Mouse (Mus musculus) thymus, adult 18-20 months (tissue): ENCODE measurements around the gene Ulk4.
"Not testable (repeated sequence)": the region's sequence is repeated elsewhere in the genome, so short reads cannot be mapped to it uniquely, and the experiment has no call there.

Experiments used
- DNase-seq, 2 experiments: peaks; one replicate each; pipeline ENCODE4 v3.0.0; 2022; ENCODE audit warnings: mixed read lengths in 2 of 2

The Ulk4 gene

DNA sequence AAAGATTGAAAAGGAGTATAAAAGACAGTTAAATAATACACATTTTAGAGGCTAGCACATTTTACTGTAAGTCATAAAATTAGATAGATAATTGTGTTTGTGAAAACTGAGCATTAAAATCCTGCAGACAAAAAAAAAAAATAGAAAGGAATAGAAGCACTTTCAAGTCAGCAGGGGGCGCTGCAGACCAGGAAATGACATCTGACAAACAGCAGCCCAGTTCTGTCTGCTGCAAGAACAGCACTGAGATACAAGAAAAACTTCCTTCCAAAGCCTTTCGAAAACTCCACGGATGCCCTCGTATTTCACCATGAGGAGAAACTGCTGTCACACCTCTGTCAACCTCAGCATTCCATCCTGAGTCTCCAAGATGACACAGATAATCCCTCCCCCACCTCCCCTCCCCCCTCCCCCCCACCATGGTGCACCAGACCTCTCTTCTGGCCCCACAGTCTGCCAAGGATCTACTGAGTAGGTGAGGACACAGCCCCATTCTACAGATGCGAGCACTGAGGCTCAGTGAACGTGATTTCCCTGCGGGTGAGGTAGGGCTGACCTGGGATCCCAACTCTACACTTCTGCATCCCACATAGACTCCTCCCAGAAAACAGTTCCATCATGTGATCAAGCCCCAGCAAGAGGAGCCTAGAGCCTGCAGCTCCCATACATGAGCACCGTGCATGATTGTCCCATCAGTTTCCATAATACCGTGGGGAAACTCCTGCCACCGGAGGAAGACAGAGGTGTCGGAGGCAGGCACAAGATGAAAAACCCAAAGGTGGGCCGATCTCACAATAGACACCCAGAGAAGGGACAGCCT lies 28.8 kb downstream of the Ulk4 start:
- peak; percentile 33 to 40 for DNase-seq

DNA sequence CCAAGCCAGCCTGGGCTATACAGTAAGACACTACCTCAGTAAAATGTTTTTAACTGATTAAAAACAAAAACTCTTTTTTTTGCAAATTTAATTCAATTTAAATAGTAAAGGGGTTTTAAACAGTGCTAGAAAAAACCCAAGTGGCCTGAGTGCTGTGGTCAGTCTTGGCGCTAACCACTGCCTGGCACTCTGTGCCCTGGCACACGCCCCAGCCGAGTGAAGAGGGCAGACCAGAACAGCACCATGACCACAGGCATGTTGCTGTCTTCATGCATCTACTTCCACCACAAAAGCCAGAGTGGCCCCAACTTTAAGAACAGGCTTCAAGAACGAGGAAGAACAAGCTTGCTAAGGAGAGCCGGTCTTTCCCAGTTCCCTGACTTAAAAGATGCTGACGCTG lies 29.9 kb downstream of the Ulk4 start:
- no peak for DNase-seq

DNA sequence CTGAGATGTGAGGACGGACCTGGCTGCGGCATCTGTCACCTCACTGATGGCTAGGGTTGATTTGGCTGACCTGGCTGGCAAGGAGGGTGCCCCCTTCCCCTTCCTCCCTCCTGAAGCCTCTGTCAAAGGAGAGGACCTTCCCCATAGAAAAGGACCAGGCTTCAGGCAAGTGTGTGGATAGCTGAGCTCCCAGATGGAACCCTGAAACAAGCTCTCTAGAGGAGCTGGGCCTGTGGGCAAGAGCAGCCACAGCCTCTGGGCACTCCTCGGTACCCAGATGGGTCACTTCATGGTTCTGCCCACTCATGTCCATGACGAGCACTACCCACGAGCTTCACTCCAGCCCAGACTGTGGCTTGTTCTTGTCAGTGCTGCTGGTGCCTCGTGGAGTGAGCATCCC lies 34.7 kb downstream of the Ulk4 start:
- no peak for DNase-seq

DNA sequence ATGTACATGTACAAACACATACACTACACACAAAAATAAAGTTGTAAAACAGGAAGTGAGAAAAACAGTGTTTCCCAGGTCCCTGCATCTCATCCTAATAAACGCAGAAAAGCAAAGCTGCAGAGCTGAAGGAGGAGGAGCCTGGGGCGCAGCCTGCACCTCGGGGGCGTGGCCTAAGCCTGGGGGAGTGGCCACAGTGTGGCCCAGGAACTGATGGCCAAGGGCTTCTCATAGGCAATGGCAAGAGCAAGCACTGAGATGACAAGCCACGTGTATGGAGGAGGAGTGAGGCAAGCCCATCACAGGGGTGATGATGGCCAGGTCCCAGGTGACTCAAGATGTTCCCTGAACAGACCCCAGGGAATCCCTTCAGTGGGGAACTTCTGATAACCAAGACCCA lies 35.2 kb downstream of the Ulk4 start:
- no peak for DNase-seq

DNA sequence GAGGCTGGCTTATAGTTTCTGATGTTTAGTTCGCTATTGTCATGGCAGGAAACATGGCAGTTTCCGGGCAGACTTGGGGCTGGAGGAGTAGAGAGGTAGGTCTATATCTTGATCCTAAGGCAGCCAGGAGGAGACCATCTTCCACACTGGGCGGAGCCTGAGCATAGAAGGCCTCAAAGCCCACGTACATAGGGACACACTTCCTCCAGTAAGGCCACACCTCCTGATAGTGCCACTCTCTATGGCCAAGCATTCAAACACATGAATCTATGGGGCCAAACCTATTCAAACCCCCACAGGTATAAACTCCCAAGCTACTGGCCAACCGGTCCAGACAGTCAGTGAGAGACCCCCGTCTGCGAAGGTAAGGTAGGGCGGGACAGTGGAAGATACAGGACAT lies 35.6 kb downstream of the Ulk4 start:
- DNase-seq = no peak

- not testable (repeated sequence) for DNase-seq
These were observed 36.8 kb downstream of the Ulk4 start for GRCm38 (mm10) chr9:121240242-121240641.

DNA sequence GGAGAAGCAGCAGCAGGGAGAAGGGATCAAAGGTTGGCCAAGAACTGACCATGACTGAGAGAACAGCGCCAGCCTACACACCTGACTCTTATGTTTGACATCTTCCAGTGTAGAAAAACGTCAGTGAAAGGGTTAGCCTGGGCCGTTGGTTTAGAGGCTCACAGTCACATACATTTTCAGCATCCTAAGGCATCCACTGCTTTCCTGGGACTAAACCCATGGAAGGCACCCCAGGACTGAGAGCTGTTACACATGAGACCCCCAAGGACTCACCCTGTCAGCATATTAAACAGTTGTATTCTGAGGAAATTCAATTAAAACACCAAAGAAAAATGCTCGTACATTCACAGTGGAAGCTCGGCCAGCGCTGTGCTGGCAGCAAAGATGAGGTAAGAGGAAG lies 37.4 kb downstream of the Ulk4 start:
- no peak for DNase-seq

GRCm38 (mm10) chr9:121218636-121219035 lies 58.4 kb downstream of the Ulk4 start:
- DNase-seq = no peak

- no peak for DNase-seq
These were observed 58.8 kb downstream of the Ulk4 start for GRCm38 (mm10) chr9:121218230-121218629.

GRCm38 (mm10) chr9:121217742-121218141 lies 59.3 kb downstream of the Ulk4 start:
- no peak for DNase-seq

- no peak for DNase-seq
These were observed 60.3 kb downstream of the Ulk4 start for GRCm38 (mm10) chr9:121216536-121217320.

DNA sequence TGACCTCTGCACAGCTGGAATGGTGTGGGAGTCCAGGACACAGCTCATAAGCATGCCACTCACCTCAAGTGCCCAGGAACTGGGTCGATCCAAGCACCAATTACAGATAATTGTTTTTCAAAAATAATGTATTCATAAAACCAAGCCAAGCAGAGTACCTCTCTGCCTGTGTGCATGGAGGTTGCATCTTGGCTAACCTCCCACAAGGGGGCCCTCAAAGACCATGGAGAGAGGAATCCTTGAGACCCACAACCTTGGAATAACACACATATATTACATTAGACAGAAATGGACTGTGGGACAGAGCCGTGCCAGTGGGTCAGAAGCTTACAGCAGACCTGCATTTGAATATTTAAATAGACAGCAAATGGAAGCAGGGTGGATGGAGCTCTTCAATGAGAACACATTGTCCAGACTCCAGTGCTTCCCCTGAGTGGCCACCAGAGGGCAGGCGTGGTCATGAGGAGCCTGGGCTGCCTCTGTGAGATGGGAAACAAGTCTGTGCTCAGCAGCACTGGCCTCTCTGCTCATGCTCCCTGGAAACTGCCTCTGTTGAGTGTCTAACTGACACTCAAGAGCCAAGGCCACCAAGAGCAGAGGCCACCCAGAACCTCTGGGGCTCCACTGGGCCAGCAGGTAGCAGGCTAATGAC lies 61.5 kb downstream of the Ulk4 start:
- peak; percentile 14 to 32 for DNase-seq

GRCm38 (mm10) chr9:121212322-121212721 lies 64.7 kb downstream of the Ulk4 start:
- DNase-seq = no peak

GRCm38 (mm10) chr9:121205046-121205445 lies 72.0 kb downstream of the Ulk4 start:
- DNase-seq = no peak

- DNase-seq = no peak
These were observed 72.7 kb downstream of the Ulk4 start for GRCm38 (mm10) chr9:121204149-121204800.

- DNase-seq = no peak
These were observed 73.3 kb downstream of the Ulk4 start for GRCm38 (mm10) chr9:121203686-121204085.

DNA sequence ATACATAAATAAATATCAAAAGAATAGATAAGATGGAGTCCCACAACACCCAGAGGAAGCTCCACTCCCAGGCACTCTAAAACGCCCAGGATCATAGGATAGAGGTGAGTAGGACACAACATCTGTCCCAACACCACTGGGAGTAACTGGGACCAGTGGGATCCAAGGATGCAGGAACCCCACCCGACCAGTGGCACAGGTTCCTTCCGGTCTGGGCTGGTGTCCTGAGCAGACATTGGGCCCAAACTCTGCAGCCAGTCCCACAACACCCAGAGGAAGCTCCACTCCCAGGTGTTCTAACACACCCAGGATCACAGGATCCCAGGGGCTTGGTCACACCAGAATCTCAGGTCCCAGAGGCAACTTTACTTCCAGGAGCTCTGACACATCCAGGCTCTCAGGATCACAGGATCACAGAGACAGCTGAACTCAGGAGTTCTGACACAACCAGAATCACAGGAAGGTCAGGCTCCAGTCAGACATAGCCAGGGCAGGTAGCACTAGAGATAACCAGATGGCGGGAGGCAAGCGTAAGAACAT lies 77.8 kb downstream of the Ulk4 start:
- not testable (repeated sequence) for DNase-seq

DNA sequence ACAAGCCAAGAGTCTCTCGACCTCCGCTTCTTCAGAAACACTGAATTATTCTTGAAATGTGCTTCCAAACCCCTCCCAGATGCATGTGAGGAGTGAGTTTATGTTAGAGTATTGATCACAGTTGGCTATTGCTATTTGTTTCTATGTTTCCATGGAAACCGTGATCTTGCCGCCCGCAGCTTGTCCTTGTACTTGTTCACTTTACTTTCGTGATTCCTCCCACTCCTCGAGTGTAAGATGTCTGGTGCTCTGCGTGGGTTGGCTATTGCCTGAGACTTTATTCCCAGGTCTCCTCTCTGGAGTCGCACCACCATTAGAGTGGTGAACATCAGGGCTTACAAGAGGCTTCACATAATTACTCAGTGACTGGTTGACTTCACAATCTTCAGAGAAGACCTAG lies 80.5 kb downstream of the Ulk4 start:
- no peak for DNase-seq

DNA sequence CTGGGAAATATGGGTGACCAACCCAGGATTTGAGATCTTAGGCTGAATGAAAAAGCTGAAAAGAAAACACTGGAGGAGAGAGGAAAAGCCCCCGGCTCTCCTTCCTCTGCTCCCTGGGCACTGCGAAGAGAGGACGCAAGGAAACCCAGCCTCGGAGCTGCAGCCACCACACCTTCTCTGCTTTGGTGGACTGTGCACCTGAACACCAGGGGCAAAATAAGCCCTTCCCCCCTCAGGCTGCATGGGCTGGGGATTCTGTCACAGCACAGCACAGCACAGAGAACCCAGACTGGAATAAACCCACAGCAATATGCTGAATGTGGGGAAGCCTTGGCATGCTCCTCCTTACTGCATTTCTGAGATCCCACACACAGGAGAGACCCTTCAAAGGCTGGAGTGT lies 81.9 kb downstream of the Ulk4 start:
- no peak for DNase-seq

GRCm38 (mm10) chr9:121192601-121193370 lies 84.2 kb downstream of the Ulk4 start:
- no peak for DNase-seq

DNA sequence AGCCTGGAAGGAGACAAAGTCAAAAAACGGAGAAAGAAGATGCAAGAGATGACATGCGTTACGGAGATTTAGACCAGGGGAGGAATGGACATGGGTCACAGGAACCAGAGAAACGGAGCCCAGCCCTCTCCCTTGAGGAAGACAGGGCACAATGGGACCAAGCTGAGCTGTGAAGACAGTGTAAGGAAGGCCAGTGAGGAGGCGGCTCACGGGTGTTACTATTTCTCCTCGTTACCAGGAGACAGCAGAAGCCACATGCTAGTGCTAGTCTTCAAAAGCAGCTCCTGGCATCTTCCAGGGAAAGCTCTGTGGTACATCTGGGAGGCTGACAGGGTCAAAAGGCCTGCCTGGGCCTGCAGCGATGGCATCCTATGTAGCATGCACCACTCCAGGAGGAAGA lies 89.2 kb downstream of the Ulk4 start:
- no peak for DNase-seq

- no peak for DNase-seq
These were observed 91.2 kb downstream of the Ulk4 start for GRCm38 (mm10) chr9:121185796-121186195.
